Mouse (Mus musculus) urinary bladder, postnatal 14 days (tissue): ENCODE results near the gene Gm15319.
"Not testable (repeated sequence)": the region's sequence is repeated elsewhere in the genome, so short reads cannot be mapped to it uniquely, and the experiment has no call there.

ENCODE experiments used
- DNase-seq: peaks from one replicate; pipeline ENCODE4 v3.0.0; 2021; ENCODE audit warnings: low spot score

Gm15319 gene

GRCm38 (mm10) chr8:20297939-20298505 lies 65.0 kb downstream of the Gm15319 start:
- DNase-seq = peak; percentile 17

DNA sequence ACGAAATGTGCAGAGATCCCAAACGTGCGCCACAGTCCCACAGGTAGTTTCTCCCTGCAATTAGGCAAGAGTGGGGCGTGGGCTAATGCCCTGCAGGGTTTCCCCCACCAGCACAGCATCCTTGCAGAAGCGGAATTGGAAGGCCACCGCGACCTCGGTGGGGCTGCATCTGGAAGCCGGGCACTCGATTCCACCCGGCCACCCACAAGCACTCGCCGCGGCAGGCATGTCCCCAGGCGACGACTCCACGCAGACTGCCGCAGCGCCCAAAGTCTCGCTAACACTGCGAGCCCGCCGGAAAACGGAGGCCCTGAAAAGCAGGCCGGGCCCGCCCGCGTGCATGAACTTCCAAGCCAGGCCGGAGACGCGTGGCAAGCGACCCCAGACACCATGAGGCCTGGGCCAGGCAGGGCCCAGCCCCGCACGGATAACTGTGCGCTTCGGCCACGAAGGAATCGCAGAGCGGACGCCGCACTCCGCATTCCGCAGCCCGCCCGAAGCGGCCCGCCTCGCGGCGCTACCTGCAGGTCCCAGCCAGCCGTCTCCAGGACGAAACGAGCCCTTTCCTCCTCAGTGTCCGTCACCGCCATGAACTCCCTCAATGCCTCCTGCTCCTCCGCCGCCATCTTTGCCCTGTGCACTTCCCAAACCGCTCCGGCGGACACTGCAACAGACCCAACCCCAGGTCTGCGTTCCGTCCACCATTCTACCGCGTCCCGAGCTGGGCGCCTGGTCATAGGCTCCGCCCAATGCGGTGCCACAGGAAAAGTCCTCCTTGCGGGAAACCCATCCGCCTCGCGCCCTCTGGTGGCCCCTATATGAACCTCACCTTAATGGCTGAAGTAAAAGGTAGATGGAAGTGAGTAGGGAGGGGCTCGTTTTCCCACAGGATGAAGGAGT lies 66.0 kb downstream of the Gm15319 start:
- peak; percentile 82 for DNase-seq

GRCm38 (mm10) chr8:20295881-20296280 lies 67.1 kb downstream of the Gm15319 start:
- DNase-seq = not testable (repeated sequence)

- DNase-seq = peak; percentile 20
Measured at GRCm38 (mm10) chr8:20294826-20295225, 68.2 kb downstream of the Gm15319 start.

DNA sequence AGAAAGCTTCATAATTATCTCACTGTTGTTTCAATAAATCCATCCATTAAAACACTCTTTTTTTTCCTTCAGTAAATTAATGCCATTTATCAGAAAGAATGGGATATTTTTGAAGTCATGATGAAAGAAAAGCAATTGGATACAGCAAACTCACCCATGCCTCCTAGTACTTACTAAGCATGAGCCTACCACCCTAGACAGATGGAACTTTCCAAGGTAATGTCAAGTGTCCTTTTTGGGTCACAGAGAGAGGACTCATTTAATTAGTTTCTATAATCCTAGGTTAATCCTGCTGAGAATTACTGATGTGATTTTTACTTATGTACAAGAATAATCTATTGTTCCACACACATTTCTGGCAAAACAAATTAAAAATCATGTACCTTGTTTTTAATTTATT lies 69.0 kb downstream of the Gm15319 start:
- DNase-seq = peak; percentile 5

DNA sequence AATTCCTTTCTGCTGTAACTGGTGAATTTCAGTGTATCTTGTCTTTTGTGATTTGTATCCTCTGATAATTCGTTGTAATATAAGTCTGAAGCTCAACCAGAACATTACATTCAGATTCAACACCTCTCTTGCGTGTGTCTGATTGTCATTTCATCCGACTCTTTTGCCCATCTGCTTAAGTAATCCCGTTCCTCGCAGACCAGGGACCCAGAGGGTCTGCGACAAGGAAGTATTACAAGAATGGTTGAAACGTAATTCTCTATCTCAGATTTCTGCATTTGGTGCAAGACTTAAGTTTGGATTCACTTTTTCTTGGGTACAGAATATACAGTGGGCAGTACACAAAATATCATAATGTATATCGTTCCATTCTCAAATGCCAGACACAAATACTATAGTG lies 73.0 kb downstream of the Gm15319 start:
- DNase-seq = not testable (repeated sequence)

- DNase-seq = not testable (repeated sequence)
Measured at GRCm38 (mm10) chr8:20288878-20289277, 74.1 kb downstream of the Gm15319 start.

- DNase-seq = not testable (repeated sequence)
Measured at GRCm38 (mm10) chr8:20287706-20288105, 75.3 kb downstream of the Gm15319 start.
